In genomic region chr7:141072017-141072745, GRCm38 (mm10) we compare ENCODE assay signal across 9 mouse cellular contexts. TPM values are rescaled to one million over a fixed set of nuclear protein-coding genes. Genes with fewer than 3 reads are reported as not detected.
DNase-seq lines count a peak whose midpoint lies in the region; ATAC-seq and TF ChIP-seq lines count a peak whose summit lies in the region.
"Had no signal": no experiment of that assay in that cellular context is flagged by ENCODE, and none has a peak within 500 bp of the region (broad histone marks: within the 10 kb centered on the region; RNA-seq: fewer than 3 reads in every experiment).

No protein-coding gene starts in this region.

- peak; percentile 68 to 76 for DNase-seq in CD8-positive naive resting alpha-beta T cell, adult 2 months (ENCODE audit: low read depth in 2 of 2, low spot score in 2 of 2)
- peak; percentile 80 for DNase-seq in thymus, adult 2 months
- DNase-seq in testis, postnatal 14 days (ENCODE audit: low spot score), result no peak

- no peak for TF ChIP-seq POLR2A in thymus, adult 2 months (IDR thresholded peaks at IDR 0.05; ENCODE audit: control insufficient read depth, extremely low read depth, insufficient read depth, low read length, poor library complexity)

- H3K4me2 ChIP-seq in hindbrain, embryonic 15.5 days, result peak overlapping the region; percentile 8; the same call in 1 of the 2 replicates
- H3K4me2 ChIP-seq in hindbrain, embryonic 16.5 days (ENCODE audit: low read length), result no peak overlapping the region
- peak overlapping the region; percentile 26; the same call in 1 of the 2 replicates for H3K4me2 ChIP-seq in embryonic facial prominence, embryonic 13.5 days
- 0 out of 2 replicates have a peak overlapping the region, but pooled peaks have one; percentile 11 for H3K4me2 ChIP-seq in liver, embryonic 16.5 days (ENCODE audit: low read depth, low read length)
- no peak overlapping the region for H3K4me2 ChIP-seq in forebrain, embryonic 16.5 days (ENCODE audit: low read length)

- H3K36me3 ChIP-seq in hindbrain, embryonic 15.5 days, result peaks cover 17% of the 10 kb centered on the region
- peaks cover 13% of the 10 kb centered on the region for H3K36me3 ChIP-seq in hindbrain, embryonic 16.5 days (ENCODE audit: control insufficient read depth, insufficient read depth, low read length)
- H3K36me3 ChIP-seq in embryonic facial prominence, embryonic 13.5 days, result peaks cover 18% of the 10 kb centered on the region
- H3K36me3 ChIP-seq in liver, embryonic 16.5 days (ENCODE audit: control insufficient read depth, insufficient read depth), result no peaks in the 10 kb centered on the region
- H3K36me3 ChIP-seq in thymus, adult 2 months (ENCODE audit: control insufficient read depth, insufficient read depth, low read length), result no peaks in the 10 kb centered on the region
- H3K36me3 ChIP-seq in forebrain, embryonic 16.5 days (ENCODE audit: control insufficient read depth, insufficient read depth), result peaks cover 15% of the 10 kb centered on the region

- H3K27ac ChIP-seq in hindbrain, embryonic 15.5 days (replicated peaks), result no peak overlapping the region
- no peak overlapping the region for H3K27ac ChIP-seq in hindbrain, embryonic 16.5 days (ENCODE audit: low read depth, low read length)
- H3K27ac ChIP-seq in embryonic facial prominence, embryonic 13.5 days, result no peak overlapping the region
- no peak overlapping the region for H3K27ac ChIP-seq in liver, embryonic 16.5 days (ENCODE audit: low read length)
- H3K27ac ChIP-seq in thymus, adult 2 months (ENCODE audit: control insufficient read depth, insufficient read depth, low read length), result peak overlapping the region; percentile 61
- no peak overlapping the region for H3K27ac ChIP-seq in forebrain, embryonic 16.5 days (ENCODE audit: low read length)
- H3K27ac ChIP-seq: macrophage had no signal

- no peaks in the 10 kb centered on the region for H3K9me3 ChIP-seq in hindbrain, embryonic 15.5 days
- no peaks in the 10 kb centered on the region for H3K9me3 ChIP-seq in hindbrain, embryonic 16.5 days (ENCODE audit: control insufficient read depth, low read length)
- H3K9me3 ChIP-seq in embryonic facial prominence, embryonic 13.5 days, result no peaks in the 10 kb centered on the region
- no peaks in the 10 kb centered on the region for H3K9me3 ChIP-seq in liver, embryonic 16.5 days (replicated peaks; ENCODE audit: control insufficient read depth, low read length)
- H3K9me3 ChIP-seq in forebrain, embryonic 16.5 days (ENCODE audit: control insufficient read depth, low read length), result no peaks in the 10 kb centered on the region

- H3K4me3 ChIP-seq in hindbrain, embryonic 15.5 days, result no peak overlapping the region
- H3K4me3 ChIP-seq in hindbrain, embryonic 16.5 days (ENCODE audit: low read length), result no peak overlapping the region
- no peak overlapping the region for H3K4me3 ChIP-seq in embryonic facial prominence, embryonic 13.5 days
- H3K4me3 ChIP-seq in liver, embryonic 16.5 days (ENCODE audit: low read depth, low read length), result no peak overlapping the region
- H3K4me3 ChIP-seq in thymus, adult 2 months (ENCODE audit: control insufficient read depth, insufficient read depth, low read length), result peak overlapping the region; percentile 17; the same call in 1 of the 2 replicates
- no peak overlapping the region for H3K4me3 ChIP-seq in forebrain, embryonic 16.5 days (replicated peaks; ENCODE audit: low read length)

- peak; percentile 97 for TF ChIP-seq CTCF in thymus, adult 2 months (IDR thresholded peaks at IDR 0.05; ENCODE audit: borderline replicate concordance, control insufficient read depth, extremely low read depth, insufficient read depth, low read length, poor library complexity)

- no peak overlapping the region for H3K9ac ChIP-seq in hindbrain, embryonic 15.5 days
- no peak overlapping the region for H3K9ac ChIP-seq in hindbrain, embryonic 16.5 days (ENCODE audit: low read depth, low read length)
- no peak overlapping the region for H3K9ac ChIP-seq in embryonic facial prominence, embryonic 13.5 days
- H3K9ac ChIP-seq in liver, embryonic 16.5 days (ENCODE audit: low read depth, low read length), result no peak overlapping the region
- H3K9ac ChIP-seq in forebrain, embryonic 16.5 days (replicated peaks; ENCODE audit: low read depth, low read length), result no peak overlapping the region

- WGBS in hindbrain, embryonic 15.5 days, result 34% methylated on average over 23 of the region's 23 CpGs
- 36% methylated on average over 23 of the region's 23 CpGs for WGBS in hindbrain, embryonic 16.5 days
- 29% methylated on average over 23 of the region's 23 CpGs for WGBS in embryonic facial prominence, embryonic 13.5 days
- WGBS in liver, embryonic 16.5 days (ENCODE audit: insufficient replicate concordance), result 9% methylated on average over 23 of the region's 23 CpGs
- 6% methylated on average over 23 of the region's 23 CpGs for WGBS in thymus, adult 2 months
- WGBS in forebrain, embryonic 16.5 days, result 50% methylated on average over 23 of the region's 23 CpGs

- no peaks in the 10 kb centered on the region for H3K27me3 ChIP-seq in hindbrain, embryonic 15.5 days
- no peaks in the 10 kb centered on the region for H3K27me3 ChIP-seq in hindbrain, embryonic 16.5 days (replicated peaks; ENCODE audit: control insufficient read depth, insufficient read depth, low read length)
- peaks cover 26% of the 10 kb centered on the region for H3K27me3 ChIP-seq in embryonic facial prominence, embryonic 13.5 days
- H3K27me3 ChIP-seq in liver, embryonic 16.5 days (ENCODE audit: control insufficient read depth, insufficient read depth, low read depth, low read length), result peaks cover 40% of the 10 kb centered on the region
- H3K27me3 ChIP-seq in thymus, adult 2 months (ENCODE audit: control insufficient read depth, insufficient read depth, low read length), result peaks cover 7% of the 10 kb centered on the region
- peaks cover 7% of the 10 kb centered on the region; the same call in 1 of the 2 replicates for H3K27me3 ChIP-seq in forebrain, embryonic 16.5 days (replicated peaks; ENCODE audit: control insufficient read depth, insufficient read depth, low read length)

- peaks cover 26% of the 10 kb centered on the region for H3K4me1 ChIP-seq in hindbrain, embryonic 15.5 days (replicated peaks)
- peaks cover 20% of the 10 kb centered on the region for H3K4me1 ChIP-seq in hindbrain, embryonic 16.5 days (ENCODE audit: control insufficient read depth, insufficient read depth, low read depth, low read length)
- peaks cover 26% of the 10 kb centered on the region for H3K4me1 ChIP-seq in embryonic facial prominence, embryonic 13.5 days
- peaks cover 7% of the 10 kb centered on the region; the same call in 1 of the 2 replicates for H3K4me1 ChIP-seq in liver, embryonic 16.5 days (ENCODE audit: control insufficient read depth, low read depth, low read length)
- H3K4me1 ChIP-seq in thymus, adult 2 months (replicated peaks; ENCODE audit: control insufficient read depth, insufficient read depth, low read length), result peaks cover 29% of the 10 kb centered on the region
- H3K4me1 ChIP-seq in forebrain, embryonic 16.5 days (replicated peaks; ENCODE audit: control insufficient read depth, insufficient read depth, low read length), result peaks cover 14% of the 10 kb centered on the region

- ATAC-seq in hindbrain, embryonic 15.5 days (ENCODE audit: low FRiP score, low read depth), result no peak
- no peak for ATAC-seq in hindbrain, embryonic 16.5 days
- ATAC-seq in embryonic facial prominence, embryonic 13.5 days (ENCODE audit: insufficient number of reproducible peaks, insufficient read depth, low FRiP score, low TSS enrichment, low read depth), result no peak
- no peak for ATAC-seq in liver, embryonic 16.5 days (ENCODE audit: low read depth)
- no peak for ATAC-seq in forebrain, embryonic 16.5 days

RNA-seq across cellular contexts. Expression of gene Pkp3, which starts 5.8 kb away (rescaled TPM):
- 0.25 and 0.29 TPM in 2 replicates for polyA plus RNA-seq in hindbrain, embryonic 15.5 days (2015; fragmentation: Nextera tagmentation; extraction: Ambion mirVana)
- polyA plus RNA-seq in hindbrain, embryonic 16.5 days (2015; fragmentation: Nextera tagmentation; extraction: Ambion mirVana), result 0.31 and 0.32 TPM in 2 replicates
- polyA plus RNA-seq in embryonic facial prominence, embryonic 13.5 days (2015; fragmentation: Nextera tagmentation; extraction: Ambion mirVana), result 36.1 and 46.2 TPM in 2 replicates
- polyA plus RNA-seq in liver, embryonic 16.5 days (2015; fragmentation: Nextera tagmentation; extraction: Ambion mirVana), result 0.69 and 1.1 TPM in 2 replicates
- 46.8 and 49.9 TPM in 2 replicates for polyA plus RNA-seq in thymus, adult 2 months (2012; rRNA removed)
- polyA plus RNA-seq in forebrain, embryonic 16.5 days (2015; fragmentation: Nextera tagmentation; extraction: Ambion mirVana), result 0.17 TPM in 1 of 2 replicates, not detected in the other
- polyA plus RNA-seq: macrophage had no signal

RNA-seq across cellular contexts. Expression of gene B4galnt4, which starts 11.3 kb away (rescaled TPM):
- polyA plus RNA-seq in hindbrain, embryonic 15.5 days (2015; fragmentation: Nextera tagmentation; extraction: Ambion mirVana), result 45.6 and 57.3 TPM in 2 replicates
- 53.3 and 55.0 TPM in 2 replicates for polyA plus RNA-seq in hindbrain, embryonic 16.5 days (2015; fragmentation: Nextera tagmentation; extraction: Ambion mirVana)
- polyA plus RNA-seq in embryonic facial prominence, embryonic 13.5 days (2015; fragmentation: Nextera tagmentation; extraction: Ambion mirVana), result 26.4 and 27.4 TPM in 2 replicates
- 0.35 and 0.37 TPM in 2 replicates for polyA plus RNA-seq in liver, embryonic 16.5 days (2015; fragmentation: Nextera tagmentation; extraction: Ambion mirVana)
- 1.4 and 1.6 TPM in 2 replicates for polyA plus RNA-seq in thymus, adult 2 months (2012; rRNA removed)
- polyA plus RNA-seq in forebrain, embryonic 16.5 days (2015; fragmentation: Nextera tagmentation; extraction: Ambion mirVana), result 45.4 and 53.0 TPM in 2 replicates
- polyA plus RNA-seq: macrophage had no signal

RNA-seq across cellular contexts. Expression of gene Sigirr, which starts 28.2 kb away (rescaled TPM):
- 3.2 and 3.3 TPM in 2 replicates for polyA plus RNA-seq in hindbrain, embryonic 15.5 days (2015; fragmentation: Nextera tagmentation; extraction: Ambion mirVana)
- polyA plus RNA-seq in hindbrain, embryonic 16.5 days (2015; fragmentation: Nextera tagmentation; extraction: Ambion mirVana), result 3.2 and 3.3 TPM in 2 replicates
- 2.4 and 3.8 TPM in 2 replicates for polyA plus RNA-seq in embryonic facial prominence, embryonic 13.5 days (2015; fragmentation: Nextera tagmentation; extraction: Ambion mirVana)
- 27.2 and 28.1 TPM in 2 replicates for polyA plus RNA-seq in liver, embryonic 16.5 days (2015; fragmentation: Nextera tagmentation; extraction: Ambion mirVana)
- polyA plus RNA-seq in thymus, adult 2 months (2012; rRNA removed), result 62.4 and 67.3 TPM in 2 replicates
- polyA plus RNA-seq in forebrain, embryonic 16.5 days (2015; fragmentation: Nextera tagmentation; extraction: Ambion mirVana), result 2.1 TPM in 2 replicates

RNA-seq across cellular contexts. Expression of gene Gm17387, which starts 43.2 kb away (rescaled TPM):
- polyA plus RNA-seq in hindbrain, embryonic 15.5 days (2015; fragmentation: Nextera tagmentation; extraction: Ambion mirVana), result not detected in 2 replicates
- not detected in 2 replicates for polyA plus RNA-seq in hindbrain, embryonic 16.5 days (2015; fragmentation: Nextera tagmentation; extraction: Ambion mirVana)
- not detected in 2 replicates for polyA plus RNA-seq in embryonic facial prominence, embryonic 13.5 days (2015; fragmentation: Nextera tagmentation; extraction: Ambion mirVana)
- polyA plus RNA-seq in liver, embryonic 16.5 days (2015; fragmentation: Nextera tagmentation; extraction: Ambion mirVana), result not detected in 2 replicates
- not detected in 2 replicates for polyA plus RNA-seq in thymus, adult 2 months (2012; rRNA removed)
- polyA plus RNA-seq in forebrain, embryonic 16.5 days (2015; fragmentation: Nextera tagmentation; extraction: Ambion mirVana), result not detected in 2 replicates
- polyA plus RNA-seq: macrophage had no signal

RNA-seq across cellular contexts. Expression of gene Ano9, which starts 45.4 kb away (rescaled TPM):
- polyA plus RNA-seq in hindbrain, embryonic 15.5 days (2015; fragmentation: Nextera tagmentation; extraction: Ambion mirVana), result 0.41 and 0.47 TPM in 2 replicates
- 0.49 and 0.80 TPM in 2 replicates for polyA plus RNA-seq in hindbrain, embryonic 16.5 days (2015; fragmentation: Nextera tagmentation; extraction: Ambion mirVana)
- 5.2 TPM in 2 replicates for polyA plus RNA-seq in embryonic facial prominence, embryonic 13.5 days (2015; fragmentation: Nextera tagmentation; extraction: Ambion mirVana)
- polyA plus RNA-seq in liver, embryonic 16.5 days (2015; fragmentation: Nextera tagmentation; extraction: Ambion mirVana), result 1.5 and 3.8 TPM in 2 replicates
- 1.5 and 2.9 TPM in 2 replicates for polyA plus RNA-seq in thymus, adult 2 months (2012; rRNA removed)
- 0.21 and 0.22 TPM in 2 replicates for polyA plus RNA-seq in forebrain, embryonic 16.5 days (2015; fragmentation: Nextera tagmentation; extraction: Ambion mirVana)
- polyA plus RNA-seq: macrophage had no signal

Comparison
In these comparisons a context has a peak if more than half of its experiments do, and no peak if none do; other contexts are left out.
1. H3K4me2 ChIP-seq: peak in hindbrain, embryonic 15.5 days (single experiment), embryonic facial prominence, embryonic 13.5 days (single experiment) and liver, embryonic 16.5 days (single experiment); none in hindbrain, embryonic 16.5 days (single experiment) and forebrain, embryonic 16.5 days (single experiment).
2. RNA of gene Pkp3, which starts 5.8 kb away (polyA plus RNA-seq): 46.8 to 49.9 TPM in thymus, adult 2 months and 36.1 to 46.2 TPM in embryonic facial prominence, embryonic 13.5 days; 0.69 to 1.1 TPM in liver, embryonic 16.5 days, 0.31 to 0.32 TPM in hindbrain, embryonic 16.5 days, 0.25 to 0.29 TPM in hindbrain, embryonic 15.5 days and 0.17 TPM in forebrain, embryonic 16.5 days; every median in the first group is over 10 times any median in the second.
3. RNA of gene B4galnt4, which starts 11.3 kb away (polyA plus RNA-seq): 45.6 to 57.3 TPM in hindbrain, embryonic 15.5 days, 53.3 to 55.0 TPM in hindbrain, embryonic 16.5 days, 45.4 to 53.0 TPM in forebrain, embryonic 16.5 days and 26.4 to 27.4 TPM in embryonic facial prominence, embryonic 13.5 days; 1.4 to 1.6 TPM in thymus, adult 2 months and 0.35 to 0.37 TPM in liver, embryonic 16.5 days; every median in the first group is over 10 times any median in the second.